Mouse (Mus musculus): ENCODE data around the gene Pax9.

- TF ChIP-seq CTCF (IDR thresholded peaks at IDR 0.05; ENCODE audit: low read depth, low read length) (no peak), POLR2A (IDR thresholded peaks at IDR 0.05; ENCODE audit: extremely low read depth, insufficient read depth, low read length) (no peak)
These were observed at the start of gene Pax9 for GRCm38 (mm10) chr12:56691427-56692079.
